Mouse (Mus musculus): ENCODE results near the gene Mfng. TPM values are rescaled to one million over a fixed set of nuclear protein-coding genes. Genes with fewer than 3 reads are reported as not detected.

The Mfng gene
- polyA plus RNA-seq, 1 experiment = 15.5 TPM

- Histone ChIP-seq H3K4me1 (ENCODE audit: control insufficient read depth, insufficient read depth, low read length) (peaks cover 1% of the 10 kb centered on the region; the same call in 1 of the 2 replicates), H3K4me3 (replicated peaks; ENCODE audit: control insufficient read depth, low read depth, low read length) (no peak overlapping the region), H3K27ac (ENCODE audit: control insufficient read depth, insufficient read depth, low read depth, low read length, poor library complexity) (no peak overlapping the region)
- no peak for TF ChIP-seq POLR2A (IDR thresholded peaks at IDR 0.05; ENCODE audit: borderline replicate concordance, control insufficient read depth, low read depth, low read length)
- peak; percentile 90 for TF ChIP-seq CTCF (IDR thresholded peaks at IDR 0.05; ENCODE audit: control insufficient read depth, insufficient read depth, low read length)
- 53% methylated on average over 15 of the region's 15 CpGs for WGBS
Measured at GRCm38 (mm10) chr15:78778077-78778870, 5.0 kb upstream of the Mfng start.

- TF ChIP-seq CTCF (IDR thresholded peaks at IDR 0.05; ENCODE audit: control insufficient read depth, insufficient read depth, low read length) (no peak), POLR2A (IDR thresholded peaks at IDR 0.05; ENCODE audit: borderline replicate concordance, control insufficient read depth, low read depth, low read length) (no peak)
- H3K4me1 ChIP-seq (ENCODE audit: control insufficient read depth, insufficient read depth, low read length) = peaks cover 3% of the 10 kb centered on the region; the same call in 1 of the 2 replicates
- peak overlapping the region; percentile 84 for H3K27ac ChIP-seq (ENCODE audit: control insufficient read depth, insufficient read depth, low read depth, low read length, poor library complexity)
- H3K4me3 ChIP-seq (replicated peaks; ENCODE audit: control insufficient read depth, low read depth, low read length) = peak overlapping the region; percentile 65
- WGBS = 0% methylated on average over 14 of the region's 14 CpGs
Measured at GRCm38 (mm10) chr15:78772856-78773255, 419 bp downstream of the Mfng start.

- TF ChIP-seq POLR2A (IDR thresholded peaks at IDR 0.05; ENCODE audit: borderline replicate concordance, control insufficient read depth, low read depth, low read length) (0 out of 2 replicates have a peak, but pooled peaks have one; percentile 15), CTCF (IDR thresholded peaks at IDR 0.05; ENCODE audit: control insufficient read depth, insufficient read depth, low read length) (no peak)
- peaks cover 3% of the 10 kb centered on the region; the same call in 1 of the 2 replicates for H3K4me1 ChIP-seq (ENCODE audit: control insufficient read depth, insufficient read depth, low read length)
- peak overlapping the region; percentile 65 for H3K4me3 ChIP-seq (replicated peaks; ENCODE audit: control insufficient read depth, low read depth, low read length)
- WGBS = 5% methylated on average over 4 of the region's 4 CpGs
- peak overlapping the region; percentile 84 for H3K27ac ChIP-seq (ENCODE audit: control insufficient read depth, insufficient read depth, low read depth, low read length, poor library complexity)
Measured at GRCm38 (mm10) chr15:78772368-78772763, 909 bp downstream of the Mfng start.

GRCm38 (mm10) chr15:78771531-78772367 lies 1.5 kb downstream of the Mfng start:
- Histone ChIP-seq H3K4me3 (replicated peaks; ENCODE audit: control insufficient read depth, low read depth, low read length) (peak overlapping the region; percentile 65), H3K27ac (ENCODE audit: control insufficient read depth, insufficient read depth, low read depth, low read length, poor library complexity) (peak overlapping the region; percentile 84), H3K4me1 (ENCODE audit: control insufficient read depth, insufficient read depth, low read length) (peaks cover 3% of the 10 kb centered on the region; the same call in 1 of the 2 replicates)
- TF ChIP-seq POLR2A (IDR thresholded peaks at IDR 0.05; ENCODE audit: borderline replicate concordance, control insufficient read depth, low read depth, low read length) = no peak
- no peak for TF ChIP-seq CTCF (IDR thresholded peaks at IDR 0.05; ENCODE audit: control insufficient read depth, insufficient read depth, low read length)
- WGBS = 2% methylated on average over 19 of the region's 19 CpGs

GRCm38 (mm10) chr15:78770983-78771355 lies 2.3 kb downstream of the Mfng start:
- H3K27ac ChIP-seq (ENCODE audit: control insufficient read depth, insufficient read depth, low read depth, low read length, poor library complexity) = no peak overlapping the region
- no peak for TF ChIP-seq CTCF (IDR thresholded peaks at IDR 0.05; ENCODE audit: control insufficient read depth, insufficient read depth, low read length)
- no peak for TF ChIP-seq POLR2A (IDR thresholded peaks at IDR 0.05; ENCODE audit: borderline replicate concordance, control insufficient read depth, low read depth, low read length)
- WGBS = 21% methylated on average over 5 of the region's 5 CpGs

GRCm38 (mm10) chr15:78770234-78770982 lies 2.9 kb downstream of the Mfng start:
- no peak for TF ChIP-seq POLR2A (IDR thresholded peaks at IDR 0.05; ENCODE audit: borderline replicate concordance, control insufficient read depth, low read depth, low read length)
- TF ChIP-seq CTCF (IDR thresholded peaks at IDR 0.05; ENCODE audit: control insufficient read depth, insufficient read depth, low read length) = no peak
- WGBS = 42% methylated on average over 9 of the region's 9 CpGs
- Histone ChIP-seq H3K4me1 (ENCODE audit: control insufficient read depth, insufficient read depth, low read length) (peaks cover 3% of the 10 kb centered on the region; the same call in 1 of the 2 replicates), H3K27ac (ENCODE audit: control insufficient read depth, insufficient read depth, low read depth, low read length, poor library complexity) (no peak overlapping the region), H3K4me3 (replicated peaks; ENCODE audit: control insufficient read depth, low read depth, low read length) (no peak overlapping the region)

More at GRCm38 (mm10) chr15:78770983-78771355, 2.3 kb downstream of the Mfng start:
- Histone ChIP-seq H3K4me3 (replicated peaks; ENCODE audit: control insufficient read depth, low read depth, low read length) (no peak overlapping the region), H3K4me1 (ENCODE audit: control insufficient read depth, insufficient read depth, low read length) (peaks cover 3% of the 10 kb centered on the region; the same call in 1 of the 2 replicates)

GRCm38 (mm10) chr15:78769064-78769463 lies 4.2 kb downstream of the Mfng start:
- H3K4me1 ChIP-seq (ENCODE audit: control insufficient read depth, insufficient read depth, low read length) = peaks cover 3% of the 10 kb centered on the region; the same call in 1 of the 2 replicates
- H3K4me3 ChIP-seq (replicated peaks; ENCODE audit: control insufficient read depth, low read depth, low read length) = no peak overlapping the region
- TF ChIP-seq POLR2A (IDR thresholded peaks at IDR 0.05; ENCODE audit: borderline replicate concordance, control insufficient read depth, low read depth, low read length) (no peak), CTCF (IDR thresholded peaks at IDR 0.05; ENCODE audit: control insufficient read depth, insufficient read depth, low read length) (no peak)
- WGBS = 88% methylated on average over 4 of the region's 4 CpGs
- no peak overlapping the region for H3K27ac ChIP-seq (ENCODE audit: control insufficient read depth, insufficient read depth, low read depth, low read length, poor library complexity)

Measured in bone marrow, adult 2 months (tissue).